Mouse (Mus musculus) ovary, adult 18-20 months (tissue): ENCODE measurements around the gene Rspo1.
"Not testable (repeated sequence)": the region's sequence is repeated elsewhere in the genome, so short reads cannot be mapped to it uniquely, and the experiment has no call there.

Experiments used
- DNase-seq: peaks from one replicate; pipeline ENCODE4 v3.0.0; 2022; ENCODE audit warnings: low spot score, mixed read lengths

The Rspo1 gene

DNA sequence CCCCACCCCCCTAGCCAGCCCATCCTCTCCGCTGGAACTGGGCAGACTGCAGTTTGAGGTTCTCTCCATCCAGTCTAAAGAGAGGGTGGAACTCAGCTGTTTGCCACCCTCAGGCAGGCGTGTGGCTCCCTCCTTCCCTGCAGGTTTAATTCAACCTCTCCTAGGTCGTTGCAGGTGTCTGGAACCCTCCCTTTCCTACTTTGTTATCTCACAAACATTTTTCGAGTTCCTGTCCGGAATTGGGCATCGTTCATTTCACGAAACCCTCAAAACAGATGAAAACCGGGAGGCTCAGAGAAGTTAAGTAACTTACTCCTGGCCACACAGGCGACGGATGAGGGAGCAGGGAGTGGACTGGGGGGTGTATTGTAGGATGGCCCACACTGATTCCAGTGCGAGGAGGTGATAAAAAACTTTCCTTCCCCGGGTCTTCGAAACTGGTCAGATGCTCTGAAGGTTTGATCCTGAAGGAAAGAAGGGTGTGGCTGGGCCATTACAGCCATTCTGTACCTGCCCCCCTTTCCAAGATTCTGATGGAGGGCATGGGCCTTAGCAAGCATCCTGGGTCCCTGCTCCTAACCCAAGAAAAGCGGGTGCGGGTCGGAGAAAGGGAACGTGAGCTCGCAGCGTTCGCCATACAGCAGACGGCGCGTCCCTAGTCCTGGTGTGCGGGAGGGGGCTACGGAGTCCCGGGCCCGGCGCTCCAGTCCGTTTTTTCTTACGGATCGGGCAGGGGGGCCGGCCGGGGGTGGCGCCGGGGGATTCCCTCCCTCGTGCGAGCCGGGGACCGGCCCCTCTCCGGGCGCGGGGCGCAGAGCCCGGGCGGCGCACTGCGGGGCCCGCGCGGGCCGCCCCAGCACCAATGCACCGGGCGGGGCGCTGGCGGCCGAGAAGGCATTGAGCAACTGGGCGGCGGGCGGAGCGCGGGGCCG, at the start of gene Rspo1:
Gene Rspo1 (plus strand): TSS at position 760 of the 932 bp plus-strand sequence.
- DNase-seq = no peak

GRCm38 (mm10) chr4:124936613-124937471, 49.4 kb upstream of the Rspo1 start, which contains the start of gene 9930104L06Rik:
Gene 9930104L06Rik (plus strand): TSS chr4:124937048.
- DNase-seq = peak; percentile 91

DNA sequence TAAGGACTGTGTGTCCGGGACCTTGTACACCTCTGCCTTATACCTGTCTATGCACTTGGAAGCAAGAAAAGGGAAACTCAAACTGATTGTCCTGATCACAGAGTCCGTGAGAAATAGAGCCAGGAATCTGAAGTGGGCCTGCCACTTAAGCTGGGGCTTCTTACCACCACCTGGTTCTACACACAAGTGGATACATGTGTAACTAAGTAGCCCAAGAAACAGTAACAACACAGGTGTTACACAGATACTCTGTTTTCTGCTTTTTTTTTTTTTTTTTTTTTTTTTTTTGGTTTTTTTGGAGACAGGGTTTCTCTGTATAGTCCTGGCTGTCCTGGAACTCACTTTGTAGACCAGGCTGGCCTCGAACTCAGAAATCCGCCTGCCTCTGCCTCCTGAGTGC, 47.0 kb upstream of the Rspo1 start, which contains the start of gene Cdca8:
Gene Cdca8 (minus strand): TSS at position 101 of the 400 bp plus-strand sequence.
- not testable (repeated sequence) for DNase-seq

GRCm38 (mm10) chr4:124943022-124943421, 43.2 kb upstream of the Rspo1 start:
- no peak for DNase-seq

DNA sequence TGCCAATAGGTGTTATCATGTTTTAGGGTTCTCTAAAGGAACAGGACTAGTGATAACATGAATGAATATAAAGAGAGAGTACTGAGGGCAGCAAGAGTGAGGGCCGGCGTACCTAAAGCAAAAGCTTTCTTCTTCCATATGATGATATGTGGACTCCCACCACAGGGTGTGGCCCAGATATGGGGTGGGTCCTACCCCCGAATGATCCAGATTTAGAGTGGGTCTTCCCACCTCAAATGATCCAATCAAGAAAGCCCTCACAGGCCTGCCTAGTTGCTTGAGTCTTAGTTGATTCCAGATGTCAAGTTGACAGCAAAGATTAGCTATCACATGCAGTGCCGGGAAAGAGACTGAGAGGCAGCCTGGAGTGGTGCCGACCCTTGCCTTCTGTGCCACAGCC, 42.4 kb upstream of the Rspo1 start:
- DNase-seq = no peak

DNA sequence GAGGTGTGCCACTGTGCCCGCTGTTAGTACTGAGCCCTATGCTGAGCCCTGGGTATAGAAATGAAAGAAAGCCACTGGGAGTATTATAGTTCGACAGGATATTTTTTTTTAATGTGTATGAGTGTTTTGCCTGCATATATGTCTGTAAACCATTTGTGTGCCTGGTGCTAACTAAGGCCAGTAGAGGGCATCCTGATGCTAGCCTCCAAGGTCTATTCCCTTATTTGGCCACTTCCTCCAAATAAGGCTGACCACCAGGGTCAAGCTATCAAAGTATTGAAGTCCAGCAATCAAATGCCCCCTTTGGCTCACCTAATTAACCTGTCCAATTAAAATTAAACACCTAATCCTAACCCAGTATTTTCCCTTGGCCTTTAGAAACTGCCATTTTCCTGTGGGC, 41.3 kb upstream of the Rspo1 start:
- DNase-seq = no peak

DNA sequence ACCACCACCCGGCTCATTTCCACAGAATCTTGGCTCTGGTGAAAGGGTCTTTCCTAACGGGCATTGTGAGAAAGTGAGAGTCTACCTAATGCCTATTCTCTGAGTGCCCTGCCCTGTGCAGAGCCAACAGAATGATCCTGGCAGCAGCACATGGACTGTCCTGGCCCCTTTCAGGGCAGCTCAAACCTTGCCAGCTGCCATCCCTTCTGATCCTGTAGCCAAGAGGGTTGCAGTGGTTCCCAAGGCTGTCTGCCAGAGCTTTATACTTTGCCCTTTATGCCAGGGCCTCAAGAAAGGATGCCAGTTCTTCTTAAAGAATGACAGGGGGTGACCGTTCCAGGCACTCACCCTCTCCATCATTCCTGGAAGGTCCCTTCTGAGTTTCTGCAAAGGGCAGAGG, 36.7 kb upstream of the Rspo1 start:
- no peak for DNase-seq

DNA sequence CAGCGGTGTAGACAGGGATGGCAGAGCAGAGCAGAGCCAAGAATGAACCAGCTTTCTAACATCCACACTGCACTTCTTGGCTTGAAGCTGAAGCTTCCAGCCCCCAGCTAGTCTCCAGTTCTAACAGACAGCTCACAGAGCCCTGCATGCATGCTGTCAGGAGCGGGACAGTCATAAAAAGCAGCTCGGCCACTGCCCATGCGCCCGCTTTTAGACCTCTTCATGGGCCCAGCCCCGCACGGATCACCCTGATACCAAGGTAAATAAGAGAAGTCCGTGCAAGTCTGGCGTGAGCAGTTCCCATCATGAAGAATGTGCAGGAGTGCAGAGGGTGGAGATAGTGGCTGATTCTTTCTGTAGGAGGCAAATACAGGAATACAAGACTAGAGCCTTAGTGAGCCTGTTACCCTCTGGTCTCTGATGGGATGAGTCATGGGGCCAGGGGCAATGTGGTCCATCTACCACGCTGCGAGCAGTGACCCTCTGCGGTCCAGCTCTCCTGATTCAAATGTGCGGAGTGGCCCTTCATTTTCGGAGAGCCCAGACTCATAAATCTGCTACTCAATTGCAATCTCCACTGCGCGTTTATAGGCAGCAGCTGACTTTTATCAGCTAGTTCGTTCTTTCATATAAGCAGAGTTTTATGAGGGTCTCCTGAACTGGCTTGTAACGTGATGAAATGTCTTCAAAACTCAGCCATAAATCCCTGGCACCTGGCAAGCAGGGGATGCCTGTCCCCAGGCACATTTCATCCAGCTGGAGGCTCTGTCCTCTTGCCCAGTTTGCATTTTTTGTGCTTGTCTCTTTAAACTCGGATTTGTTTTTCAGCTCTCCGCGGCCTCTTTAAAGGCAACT, 35.8 kb upstream of the Rspo1 start:
- no peak for DNase-seq

GRCm38 (mm10) chr4:124951036-124951433, 35.2 kb upstream of the Rspo1 start:
- no peak for DNase-seq

GRCm38 (mm10) chr4:124953546-124953945, 32.7 kb upstream of the Rspo1 start:
- no peak for DNase-seq

DNA sequence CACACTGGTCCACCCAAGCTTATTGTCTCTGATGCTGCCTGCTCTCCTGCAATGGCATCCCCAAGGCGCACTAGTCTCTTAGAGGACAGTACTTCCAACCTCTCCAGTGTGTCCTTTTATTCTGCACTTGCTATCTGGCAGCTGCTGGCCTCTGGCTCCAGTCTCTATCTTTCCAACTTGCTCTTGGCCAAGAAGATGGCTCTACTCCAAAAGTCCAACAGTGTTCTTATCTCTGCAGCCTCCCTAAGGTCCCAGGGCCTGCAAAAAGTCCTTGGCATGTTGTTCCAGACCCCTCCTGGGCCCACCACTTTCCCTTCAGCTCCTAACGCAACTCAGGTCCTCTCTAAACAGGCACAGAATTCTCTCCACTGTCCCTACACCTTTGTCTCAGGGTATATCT, 28.9 kb upstream of the Rspo1 start:
- DNase-seq = peak; percentile 48

- peak; percentile 13 for DNase-seq
Observed at GRCm38 (mm10) chr4:124959062-124959461, 27.2 kb upstream of the Rspo1 start.

DNA sequence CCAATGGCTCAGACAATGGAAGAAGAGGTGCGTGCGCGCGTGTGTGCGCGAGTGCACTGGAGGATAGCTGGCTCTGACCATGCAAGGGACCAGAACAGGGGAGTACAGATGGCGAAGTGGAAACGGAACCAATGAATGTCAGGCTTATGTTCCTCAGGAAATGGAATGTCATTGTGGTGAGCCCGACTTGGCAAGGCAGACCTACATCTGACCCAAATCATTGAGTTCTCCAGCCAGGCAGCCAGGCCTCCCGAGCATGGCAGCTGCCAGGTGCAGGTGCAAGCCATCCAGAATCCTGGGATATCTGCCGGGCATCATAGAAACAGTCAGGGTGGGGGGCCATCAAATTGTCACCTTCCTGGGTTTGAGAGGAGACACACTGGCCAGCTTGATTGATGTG, 25.3 kb upstream of the Rspo1 start:
- no peak for DNase-seq

DNA sequence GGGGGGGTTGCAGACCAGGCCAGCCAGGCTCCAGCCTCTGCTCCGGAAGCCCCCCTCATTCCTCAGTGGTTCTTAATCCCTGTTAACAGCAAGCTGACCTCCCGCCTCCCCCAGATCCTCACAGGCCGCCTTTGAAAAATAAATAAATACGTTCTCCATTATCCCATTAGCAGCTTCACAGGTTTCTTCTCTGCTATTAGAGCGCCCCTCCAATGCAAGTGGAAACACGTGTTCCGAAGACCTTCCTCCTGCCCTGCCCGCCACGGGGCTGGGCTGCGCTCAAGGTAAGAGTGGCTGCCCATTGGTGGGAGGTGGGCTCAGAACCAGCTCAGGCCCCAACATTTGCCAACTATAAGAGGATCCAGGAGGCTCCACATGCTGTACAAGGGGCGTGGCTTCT, 23.7 kb upstream of the Rspo1 start:
- DNase-seq = no peak

DNA sequence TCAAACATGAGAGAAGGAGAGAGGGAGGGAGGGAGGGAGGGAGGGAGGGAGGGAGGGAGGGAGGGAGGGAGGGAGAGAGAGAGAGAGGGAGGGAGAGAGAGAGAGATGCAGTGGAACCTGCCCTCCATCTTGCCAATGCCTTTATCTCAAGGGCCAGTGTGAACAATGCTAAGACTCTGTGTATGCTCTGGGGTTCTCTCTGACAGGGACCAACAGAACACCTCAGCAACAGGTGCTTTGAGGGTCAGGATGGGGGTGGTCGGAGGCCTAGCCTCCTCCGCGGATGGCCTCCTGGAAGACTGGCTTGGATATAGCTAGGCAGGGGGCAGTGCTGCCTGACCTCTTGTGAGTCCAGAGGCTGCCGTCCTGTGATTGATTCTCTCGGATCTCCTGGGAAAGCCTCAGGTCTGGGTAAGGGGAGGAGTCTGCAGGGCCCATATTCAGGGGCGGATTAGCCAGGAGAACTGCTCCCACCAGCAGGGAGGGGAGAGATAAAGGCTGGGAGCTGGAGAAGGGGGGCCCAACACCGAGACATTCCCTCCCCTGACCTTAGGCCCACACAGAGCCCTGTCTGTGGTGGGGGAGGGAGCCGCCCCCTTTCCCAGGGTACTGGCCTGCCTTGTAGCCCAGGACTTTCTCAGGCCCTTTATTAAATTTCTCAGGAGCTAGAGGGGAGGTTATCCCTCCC, 21.2 kb upstream of the Rspo1 start:
- DNase-seq = no peak

GRCm38 (mm10) chr4:124968711-124969110, 17.5 kb upstream of the Rspo1 start:
- no peak for DNase-seq

DNA sequence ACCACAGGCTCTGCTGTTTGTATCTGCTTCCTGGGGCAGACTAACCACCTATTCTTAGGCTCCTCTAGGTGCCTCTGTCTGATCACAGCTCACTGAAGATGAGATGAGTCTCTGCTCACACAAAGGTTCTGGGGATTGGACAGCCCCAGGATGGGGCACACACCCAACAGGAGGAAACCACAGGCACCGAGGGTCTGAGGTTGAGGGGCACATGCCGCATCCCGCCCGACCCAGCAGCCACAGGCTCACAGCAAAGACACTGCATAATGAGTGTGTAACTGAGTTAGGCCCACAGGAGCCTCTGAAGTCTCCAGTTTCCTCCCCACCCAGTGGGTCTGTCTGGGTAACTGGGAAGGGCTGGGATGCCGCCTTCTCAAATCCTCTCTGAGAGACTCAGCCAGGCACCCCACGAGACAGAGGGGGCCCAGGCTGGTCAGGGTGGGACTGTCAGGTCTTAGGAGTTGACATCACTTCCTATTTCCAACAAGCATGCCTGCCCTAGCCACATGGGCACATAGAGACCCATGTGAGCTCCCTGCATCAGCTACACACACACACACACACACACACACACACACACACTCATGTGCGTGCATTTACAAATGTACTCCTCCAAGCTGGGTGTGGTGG, 16.9 kb upstream of the Rspo1 start:
- DNase-seq = no peak

DNA sequence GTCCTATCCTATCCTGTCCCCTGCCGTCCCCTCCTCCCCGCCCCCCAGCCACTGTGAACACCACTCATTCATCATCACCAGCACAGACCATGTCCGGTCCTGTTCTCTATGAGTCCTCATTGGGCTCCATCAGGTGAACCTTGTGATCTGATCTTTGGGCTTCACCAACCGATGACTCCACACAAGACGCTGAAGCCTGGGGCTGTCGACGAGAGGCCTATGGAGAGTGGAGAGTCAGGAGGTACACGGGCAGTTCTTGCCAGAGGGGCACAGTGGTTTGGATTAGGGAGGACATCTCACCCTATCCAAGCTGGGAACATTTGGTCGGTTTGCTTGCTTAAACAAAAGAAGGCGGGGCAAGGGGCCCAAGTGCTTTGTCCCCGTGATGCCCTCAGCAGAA, 16.0 kb upstream of the Rspo1 start:
- no peak for DNase-seq

GRCm38 (mm10) chr4:124970677-124971076, 15.6 kb upstream of the Rspo1 start:
- no peak for DNase-seq

GRCm38 (mm10) chr4:124971094-124971493, 15.1 kb upstream of the Rspo1 start:
- DNase-seq = no peak

DNA sequence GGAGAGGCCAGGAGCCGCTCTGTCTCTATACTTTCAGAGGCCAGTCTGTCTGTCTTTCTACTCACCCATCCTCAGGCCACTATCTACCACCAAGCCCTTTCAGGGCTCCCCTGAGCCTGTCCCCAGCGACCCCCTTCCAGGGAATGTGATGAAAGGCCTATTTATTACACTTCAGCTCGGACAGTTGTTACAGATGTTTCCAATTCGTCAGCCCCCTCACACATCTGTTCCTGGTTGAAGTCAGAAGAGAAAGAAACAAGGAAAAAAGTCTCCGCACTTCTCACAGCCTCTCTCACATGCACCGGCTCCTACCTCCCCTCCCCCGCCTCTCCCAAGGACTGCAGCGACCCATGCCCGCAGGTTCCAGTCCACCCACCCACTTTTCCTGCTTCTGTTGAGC, 13.9 kb upstream of the Rspo1 start:
- no peak for DNase-seq
